Mouse (Mus musculus) forebrain, embryonic 10.5 days (tissue): ENCODE data around the gene Emc8. TPM values are rescaled to one million over a fixed set of nuclear protein-coding genes. Genes with fewer than 3 reads are reported as not detected.

Source experiments
- DNase-seq: peaks from one replicate; pipeline ENCODE4 v3.0.0-alpha.2; 2017; ENCODE audit warnings: low spot score; ENCODE audit errors: extremely low spot score
- H3K27ac ChIP-seq: fragments of 300-500 bp; sonication (generic); 2 replicates; pipeline ENCODE4 v1.5.1; 2016; ENCODE audit warnings: mild to moderate bottlenecking
- H3K27me3 ChIP-seq: fragments of 300-500 bp; sonication (generic); 2 replicates; pipeline ENCODE4 v1.6.1; 2016; ENCODE audit warnings: mild to moderate bottlenecking; ENCODE audit not compliant: poor library complexity, severe bottlenecking
- H3K36me3 ChIP-seq: fragments of 300-500 bp; sonication (generic); replicated peaks from 2 replicates; pipeline ENCODE4 v1.6.1; 2016; ENCODE audit warnings: mild to moderate bottlenecking, moderate library complexity
- H3K4me1 ChIP-seq: fragments of 300-500 bp; sonication (generic); 2 replicates; pipeline ENCODE4 v1.6.1; 2016
- H3K4me3 ChIP-seq: fragments of 300-500 bp; sonication (generic); 2 replicates; pipeline ENCODE4 v1.5.1; 2016; ENCODE audit warnings: mild to moderate bottlenecking, moderate library complexity
- H3K9me3 ChIP-seq: fragments of 300-500 bp; sonication (generic); 2 replicates; pipeline ENCODE4 v1.6.1; 2016; ENCODE audit warnings: mild to moderate bottlenecking, moderate library complexity
- whole genome bisulfite sequencing: fragments of 180-500 bp; shearing (Covaris S2); methylation state at CpG from one replicate; pipeline ENCODE4 v1.1.7; 2016; 5-methylcytosine and 5-hydroxymethylcytosine counted together
- polyA plus RNA-seq: library from polyadenylated mRNA; unstranded; fragments of >200 nt; fragmentation: Nextera tagmentation; extraction: Ambion mirVana; gene quantifications from 2 replicates; pipeline ENCODE4 v1.2.1, GENCODE M21; 2016

Gene Emc8
- polyA plus RNA-seq, 1 experiment from 2014 or later, result 379 TPM

- H3K27me3 ChIP-seq, result peaks cover 29% of the 10 kb centered on the region
- 87% methylated on average over 9 of the region's 9 CpGs for WGBS
- H3K9me3 ChIP-seq, result no peaks in the 10 kb centered on the region
- peaks cover 12% of the 10 kb centered on the region for H3K4me1 ChIP-seq
- H3K4me3 ChIP-seq, result no peak overlapping the region
- H3K36me3 ChIP-seq, result no peaks in the 10 kb centered on the region
- no peak for DNase-seq
- H3K27ac ChIP-seq, result no peak overlapping the region
These were observed 60.9 kb downstream of the Emc8 start for GRCm38 (mm10) chr8:120607460-120607859.

Other genes starting within 250 kb of the Emc8 start
- 154 and 158 TPM in 2 replicates for gene Gins2, start 79.3 kb downstream of the Emc8 start, polyA plus RNA-seq
- 2.3 and 2.8 TPM in 2 replicates for gene 1190005I06Rik, start 20.9 kb downstream of the Emc8 start, polyA plus RNA-seq
- gene Gm27021, start 494 bp downstream of the Emc8 start, polyA plus RNA-seq, result 3.2 and 4.0 TPM in 2 replicates
- 865 and 885 TPM in 2 replicates for gene Cox4i1, start 351 bp downstream of the Emc8 start, polyA plus RNA-seq
- 4.5 and 5.0 TPM in 2 replicates for gene Irf8, start 67.8 kb upstream of the Emc8 start, polyA plus RNA-seq